Mouse (Mus musculus) gastrocnemius, adult 8-10 months (tissue): ENCODE measurements at regions not wholly inside any gene's neighbourhood (a gene's known extent, or its start where the extent isn't known, plus 50 kb on each side); places are given as distances from the start of the nearest gene placed in this dataset.

Experiments used
- DNase-seq, 2 experiments: peaks; one replicate each; pipeline ENCODE4 v3.0.0; 2022; ENCODE audit warnings: low spot score in 2 of 2

DNA sequence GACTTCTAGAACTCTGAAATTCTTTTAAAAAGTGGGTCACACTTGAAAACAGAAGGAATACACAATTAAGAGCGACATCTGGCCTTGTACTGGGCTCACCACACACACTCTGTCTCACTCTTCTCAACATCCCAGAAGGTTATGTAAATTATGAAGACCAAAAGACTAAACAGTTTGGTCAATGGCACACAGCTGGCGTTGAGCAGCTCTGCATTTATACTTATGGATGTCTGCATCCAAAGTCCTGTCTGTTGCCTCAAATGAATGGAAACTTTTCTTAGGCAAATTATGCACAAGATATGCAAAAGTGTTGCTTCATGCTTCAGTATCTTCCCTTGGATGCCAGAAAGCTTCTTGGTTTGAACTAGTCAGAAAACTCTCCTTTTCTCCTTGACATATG, 323.5 kb downstream of the Ppp3ca start:
- DNase-seq = no peak

DNA sequence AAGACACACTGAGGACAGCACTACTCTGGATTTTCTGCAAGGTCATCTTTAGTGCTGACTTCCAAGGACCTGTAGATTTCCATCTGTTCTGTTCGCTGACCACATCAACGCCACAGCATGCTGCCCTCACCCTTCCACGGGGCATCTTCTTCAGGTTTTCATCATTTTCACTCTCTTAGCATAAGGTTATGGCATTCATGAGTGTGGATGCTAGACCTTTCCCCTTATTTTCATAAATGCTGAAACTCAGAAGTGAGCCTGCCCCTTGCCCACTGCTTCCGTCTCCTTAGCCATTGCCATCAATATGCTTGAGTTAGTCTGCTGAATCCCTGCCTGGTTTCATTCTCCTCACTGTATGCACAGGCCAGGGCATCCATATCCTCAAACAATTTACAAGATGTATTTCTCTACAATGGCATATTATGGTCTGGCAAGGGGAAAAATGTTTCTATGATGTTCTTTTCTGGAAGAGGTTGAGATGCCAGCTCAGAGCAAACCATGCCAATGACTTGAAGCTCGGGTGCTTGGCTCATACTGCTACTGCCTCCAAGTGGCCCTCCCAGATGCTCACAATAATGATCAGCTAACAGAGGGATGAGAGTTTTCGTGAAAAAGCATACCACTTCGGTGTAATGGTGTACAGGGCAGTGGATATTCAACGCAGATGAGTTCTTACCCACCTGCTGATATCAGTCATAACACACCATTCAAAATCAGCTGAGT, 324.6 kb downstream of the Ppp3ca start:
- no peak for DNase-seq

DNA sequence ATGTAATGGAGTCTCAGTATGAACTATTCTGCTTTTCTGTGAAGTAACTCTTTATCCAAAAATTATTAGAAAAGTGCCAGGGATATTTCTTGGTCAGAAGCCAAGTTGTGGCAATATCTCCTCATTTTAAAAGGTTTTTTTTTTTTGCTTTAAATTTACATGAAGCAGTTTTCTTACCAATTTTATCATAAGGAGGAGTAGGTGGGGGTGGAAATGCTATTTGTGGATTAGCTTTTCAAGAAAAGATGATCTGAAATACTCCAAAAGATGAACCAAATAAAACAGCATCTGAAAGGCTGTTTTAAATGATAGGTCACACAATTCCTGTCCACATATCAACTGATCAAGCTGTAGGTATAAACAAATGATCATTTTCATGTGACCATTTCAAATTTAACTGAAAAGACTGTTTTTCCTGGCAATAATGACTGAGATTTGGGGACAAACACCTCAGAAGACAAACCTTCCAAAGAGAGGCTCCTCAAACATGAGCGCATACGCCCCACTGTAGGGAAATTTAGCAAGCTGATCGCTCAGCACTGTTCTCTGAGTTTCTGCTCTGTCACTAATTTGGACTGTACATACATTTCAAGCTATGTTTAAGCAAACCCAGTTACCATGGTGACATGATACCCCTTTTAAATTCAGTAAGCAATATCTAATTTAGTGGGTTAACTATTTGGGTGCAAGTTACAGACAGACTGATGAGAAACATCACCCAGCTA, 325.8 kb downstream of the Ppp3ca start:
- no peak for DNase-seq

DNA sequence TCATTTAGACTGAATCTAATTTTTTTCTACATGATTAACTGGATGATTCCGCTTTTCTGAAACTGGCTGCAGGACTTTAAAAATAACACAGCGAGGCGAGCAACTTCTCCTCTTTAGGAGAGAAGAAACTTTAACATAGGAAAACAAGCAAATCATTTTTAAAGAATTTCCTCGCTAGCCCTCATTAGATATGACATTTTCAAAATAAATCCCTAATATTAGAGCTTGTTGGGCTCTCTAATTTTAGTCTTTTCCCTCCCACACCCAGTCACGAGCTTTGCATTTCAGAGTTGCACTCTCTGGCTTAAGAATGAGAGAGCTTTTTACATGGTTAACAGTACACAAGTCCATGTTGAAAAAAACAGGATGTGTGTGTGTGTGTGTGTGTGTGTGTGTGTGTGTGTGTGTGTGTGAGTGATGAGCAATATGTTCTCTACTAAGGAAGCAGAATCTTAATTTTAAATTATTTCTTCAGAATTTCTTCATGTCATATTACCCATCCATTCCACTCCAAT, 326.5 kb downstream of the Ppp3ca start:
- no peak for DNase-seq

DNA sequence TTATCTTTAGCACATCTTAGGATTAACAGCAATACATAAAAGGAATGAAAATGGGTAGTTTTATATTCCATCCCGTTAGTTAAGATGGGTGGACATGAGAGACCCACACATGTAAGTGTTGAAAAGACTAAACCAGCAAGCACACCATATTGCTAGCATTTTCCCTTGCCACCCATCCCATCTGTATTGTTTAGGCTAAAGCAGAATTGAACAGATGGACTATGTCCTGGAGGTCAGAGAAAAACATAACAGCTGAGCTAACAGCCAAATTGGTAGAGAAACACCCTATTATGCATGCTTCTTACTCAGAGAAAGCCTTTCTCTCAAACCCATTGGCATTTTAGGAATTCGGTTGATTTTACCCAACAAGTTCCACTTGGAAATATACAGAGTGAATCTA, 329.3 kb upstream of the Emcn start:
- no peak for DNase-seq

DNA sequence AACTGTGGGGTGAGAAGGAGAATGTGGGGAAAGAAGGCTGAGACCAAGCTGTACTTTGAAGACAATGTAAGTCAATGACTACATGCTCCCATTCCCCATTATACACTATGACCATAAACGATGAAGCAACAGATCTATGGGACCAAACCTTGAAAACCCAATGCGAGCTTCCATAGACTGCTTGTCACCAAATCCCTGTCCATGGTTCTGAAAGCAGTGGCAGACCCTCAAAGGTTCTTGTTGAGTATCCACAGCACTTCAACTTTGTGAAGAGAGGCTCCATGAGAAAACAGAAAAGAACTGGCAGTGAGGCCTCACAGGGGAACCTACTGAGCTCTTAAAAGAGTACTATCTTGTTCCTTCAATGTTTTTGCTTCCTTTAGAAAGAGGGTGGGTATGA, 326.2 kb upstream of the Emcn start:
- no peak for DNase-seq

DNA sequence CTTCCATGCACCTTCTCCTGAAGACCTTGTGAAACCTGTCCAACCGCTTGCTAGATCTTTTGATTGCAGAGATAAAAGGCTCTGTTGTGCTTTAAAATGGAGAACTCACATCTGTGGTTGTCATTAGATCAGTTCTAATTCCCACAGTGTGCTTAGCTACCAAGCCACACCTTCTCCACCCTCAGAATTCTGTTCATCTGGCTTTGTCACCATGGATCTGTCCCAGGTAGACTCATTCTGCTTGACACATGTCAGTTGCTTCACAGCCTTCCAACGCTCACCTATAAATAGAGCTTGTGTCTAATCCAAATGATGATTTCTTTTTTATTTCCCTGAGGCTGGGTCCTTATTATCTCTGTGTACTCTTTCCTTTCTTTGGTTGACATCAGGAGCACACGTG, 325.7 kb upstream of the Emcn start:
- no peak for DNase-seq

DNA sequence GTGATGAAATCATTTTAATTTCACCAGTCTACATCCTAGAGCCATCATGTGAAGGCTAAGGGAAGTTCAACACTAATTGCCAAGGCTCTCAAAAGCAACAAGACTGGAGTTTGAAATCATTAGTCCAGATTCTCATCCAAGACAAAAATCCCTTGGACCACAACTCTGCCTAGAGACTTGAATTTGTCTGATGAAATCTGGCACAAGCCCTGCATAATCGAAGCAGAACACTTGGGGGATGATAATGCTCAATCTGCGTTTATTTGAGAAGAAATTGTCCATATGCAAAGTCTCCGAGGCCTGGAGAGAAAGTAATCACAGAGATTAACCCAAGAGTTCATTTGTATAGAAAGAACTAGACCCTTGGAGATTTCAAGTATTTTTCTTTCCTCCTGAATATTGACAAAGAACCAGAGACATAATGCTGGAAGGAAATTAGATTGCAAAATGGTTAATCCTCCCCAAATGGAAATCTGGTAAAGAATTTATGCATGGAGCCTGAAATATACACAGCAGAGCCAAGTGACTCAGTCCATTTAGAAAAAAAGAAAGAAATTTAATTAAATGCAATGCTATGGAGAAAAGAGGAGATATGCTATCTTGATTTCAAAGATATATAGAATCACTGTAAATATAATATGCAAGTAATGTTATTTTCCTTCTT, 320.8 kb upstream of the Emcn start:
- DNase-seq = no peak

DNA sequence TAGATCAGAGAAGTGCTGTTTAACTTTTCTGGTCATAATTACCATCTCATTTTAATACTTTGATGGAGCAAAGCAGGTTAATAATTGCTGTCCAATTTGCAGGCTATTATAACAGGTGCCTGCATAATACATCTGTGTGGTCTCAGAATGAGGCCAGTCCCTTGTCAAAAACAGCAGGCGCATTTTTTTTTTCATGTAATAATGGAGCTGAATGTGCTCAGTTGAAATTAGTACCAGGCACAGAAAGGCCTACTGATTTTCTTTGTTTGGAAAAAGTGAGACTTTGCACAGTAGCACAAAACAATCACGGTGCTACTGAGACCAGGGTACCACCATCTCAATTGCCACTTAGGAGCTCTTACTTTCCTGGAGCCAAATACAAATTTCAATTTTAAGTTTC, 311.3 kb upstream of the Emcn start:
- no peak for DNase-seq

DNA sequence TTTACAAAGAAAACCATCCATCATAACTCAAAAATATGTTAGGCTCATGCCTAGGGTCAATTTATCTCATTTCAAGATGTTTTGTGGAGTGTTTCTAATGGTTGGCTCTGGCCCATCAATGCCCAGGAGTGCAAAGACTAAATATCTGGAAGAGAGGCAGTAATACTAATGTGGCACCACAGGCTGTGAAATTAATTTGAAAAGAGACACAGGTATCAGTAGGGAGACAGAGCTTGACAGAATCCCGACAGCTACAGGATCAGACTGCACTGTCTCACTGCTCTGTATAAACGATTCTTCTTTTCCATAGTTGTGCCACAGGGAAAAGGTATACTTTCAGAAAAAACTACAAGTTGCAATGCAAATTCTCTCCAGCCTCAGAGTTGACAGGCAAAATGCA, 308.1 kb upstream of the Emcn start:
- DNase-seq = no peak

DNA sequence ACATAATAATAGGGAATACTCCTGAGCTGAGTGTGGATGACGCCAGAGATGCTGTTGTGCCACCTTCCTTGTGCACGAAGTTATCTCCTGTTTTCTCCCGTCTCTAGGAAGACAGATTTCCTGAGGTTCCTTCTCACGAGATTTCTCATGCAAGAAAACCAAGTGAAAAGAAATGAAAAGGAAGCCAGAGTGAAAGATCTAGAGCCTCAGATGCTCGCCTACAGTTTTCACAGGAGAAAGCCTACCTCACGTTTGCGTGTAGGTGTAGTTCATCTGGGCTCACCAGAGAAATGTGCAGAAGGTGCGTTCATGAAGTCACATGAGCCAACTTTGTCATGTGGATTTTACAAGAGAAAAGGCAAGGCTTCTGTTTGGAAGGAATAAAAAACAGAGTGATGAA, 301.2 kb upstream of the Emcn start:
- DNase-seq = no peak

DNA sequence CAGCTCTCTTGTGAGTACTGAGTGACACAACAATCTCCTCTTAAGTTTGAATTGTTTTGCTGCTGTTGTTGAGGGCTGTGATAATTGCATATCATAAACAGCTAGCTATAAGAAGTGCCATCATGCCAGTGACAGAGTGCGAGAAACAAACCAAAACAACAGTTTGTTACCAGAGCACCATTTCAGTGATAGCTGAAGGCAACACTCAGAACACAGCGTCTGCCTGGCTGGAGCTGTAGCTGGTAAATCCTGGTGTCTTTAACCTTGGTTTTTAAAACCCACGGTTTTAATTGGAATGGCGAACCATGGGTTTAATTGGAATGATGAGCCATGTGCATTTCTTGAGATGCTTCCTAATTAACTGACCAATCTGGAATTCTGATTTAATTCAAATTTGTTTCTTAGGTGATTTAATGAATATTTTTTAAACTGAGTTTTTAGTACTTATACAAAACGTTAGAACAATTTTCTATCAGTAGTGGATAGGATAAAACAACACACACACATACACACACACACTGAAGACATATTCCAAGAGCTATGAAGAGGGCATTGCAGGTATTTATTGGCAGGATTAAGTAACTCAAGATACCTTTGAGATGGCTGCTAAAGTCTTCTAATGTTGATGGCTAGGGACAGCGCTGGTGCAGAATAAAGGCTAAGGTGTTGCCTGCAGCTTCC, 284.2 kb upstream of the Emcn start:
- no peak for DNase-seq

DNA sequence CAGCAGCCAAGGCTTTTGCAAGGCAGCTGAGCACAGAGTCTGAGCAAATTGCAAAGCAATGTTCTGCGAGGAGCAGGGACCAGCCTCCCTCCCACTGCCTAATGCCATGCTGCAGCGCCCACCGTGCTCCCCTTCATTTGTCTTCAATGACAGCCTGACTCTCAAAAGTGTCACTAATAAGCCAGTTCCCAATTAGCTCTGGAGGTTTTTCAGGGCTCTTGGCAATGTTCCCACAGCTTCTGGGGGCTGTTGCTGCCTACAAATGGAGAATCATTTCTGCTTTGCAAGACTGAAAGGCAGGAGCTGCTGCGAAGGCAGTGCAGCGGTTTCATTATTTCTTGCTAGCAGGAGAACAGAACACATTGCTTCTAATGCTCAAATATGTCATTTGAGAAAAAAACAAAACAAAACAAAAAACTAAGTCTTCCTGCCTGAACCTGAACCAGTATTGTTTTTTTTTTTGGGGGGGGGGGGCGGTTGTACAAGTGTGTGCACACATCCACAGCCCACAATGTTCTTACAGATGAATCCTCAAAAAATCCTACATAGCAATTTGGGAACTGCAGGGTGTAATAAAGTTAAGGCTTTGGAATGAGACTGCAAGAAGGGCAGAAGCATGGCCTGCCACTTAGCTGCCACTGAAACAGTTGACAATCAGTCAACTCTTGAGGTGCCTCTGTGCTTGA, 283.5 kb upstream of the Emcn start:
- DNase-seq = no peak

DNA sequence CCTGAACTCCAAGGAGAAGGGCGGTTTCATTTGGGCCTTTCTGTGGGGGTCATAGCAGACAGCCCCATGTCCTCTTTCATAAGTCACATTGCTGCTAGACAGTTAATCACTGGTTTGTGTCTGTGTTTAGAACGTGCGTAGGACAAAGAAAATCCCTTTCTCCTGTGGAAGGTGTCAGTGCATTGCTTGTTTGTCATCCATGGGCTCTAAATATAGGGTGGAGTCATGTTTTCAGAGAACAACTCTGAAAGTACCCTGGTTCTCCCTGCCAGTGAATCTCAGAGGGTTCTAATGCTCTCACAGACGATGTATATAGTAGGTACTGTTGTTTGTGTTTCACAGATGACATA, 283.0 kb upstream of the Emcn start:
- DNase-seq = no peak

DNA sequence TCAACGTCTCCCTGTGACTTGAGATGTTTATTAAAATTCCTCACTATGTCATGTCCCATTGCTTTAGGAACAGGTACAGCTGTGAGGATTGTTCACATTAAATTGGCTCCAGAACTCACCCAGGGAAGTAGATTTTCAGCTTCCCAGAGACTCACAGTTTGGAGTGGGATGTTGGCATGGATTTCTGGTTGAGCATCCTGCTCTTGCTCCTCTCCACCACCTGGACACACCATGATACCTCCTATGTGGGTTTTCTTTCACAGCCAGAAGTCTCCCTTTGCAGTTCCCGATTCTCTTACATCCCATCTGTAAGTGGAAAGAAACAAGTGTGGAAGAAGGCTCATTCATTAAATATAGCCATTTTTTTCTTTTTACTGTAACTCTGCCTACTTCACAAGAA, 278.8 kb upstream of the Emcn start:
- DNase-seq = no peak

DNA sequence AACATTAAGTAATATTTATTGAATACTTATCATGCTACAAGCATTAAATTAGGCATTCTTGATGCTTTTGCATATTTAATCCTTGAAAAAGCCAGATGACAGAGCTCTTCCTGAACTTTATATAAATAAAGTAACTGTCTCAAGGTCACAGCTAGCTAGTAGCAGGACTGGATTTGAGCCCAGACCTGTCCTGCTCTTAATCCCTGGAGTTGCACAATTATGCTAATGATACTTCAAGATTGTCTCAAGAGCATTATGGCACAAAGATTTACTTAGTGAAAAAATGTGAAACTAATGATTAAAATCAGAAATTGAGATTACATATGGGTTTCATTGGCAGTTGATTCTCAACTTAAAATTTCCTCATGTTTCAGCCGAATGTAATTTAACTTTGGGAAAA, 273.5 kb upstream of the Emcn start:
- DNase-seq = no peak

DNA sequence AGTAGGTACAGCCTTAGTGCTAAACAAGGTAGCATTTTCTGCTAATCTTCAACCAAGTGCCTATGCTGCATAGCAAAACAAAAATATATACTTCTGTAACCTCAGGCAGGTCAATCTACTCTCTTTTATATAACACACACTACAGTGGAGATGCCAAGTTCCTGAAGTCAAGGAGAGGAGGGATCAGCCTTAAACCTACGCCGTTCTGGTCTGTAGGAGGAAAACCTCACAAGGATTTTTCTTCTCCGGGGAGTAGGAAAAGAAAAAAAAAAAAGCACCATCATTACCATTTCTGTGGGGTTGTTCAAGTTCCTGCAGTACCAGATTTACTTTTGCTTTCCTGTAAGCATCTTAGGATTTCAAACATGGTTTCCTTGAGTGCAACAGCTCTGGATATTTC, 271.5 kb upstream of the Emcn start:
- DNase-seq = no peak

DNA sequence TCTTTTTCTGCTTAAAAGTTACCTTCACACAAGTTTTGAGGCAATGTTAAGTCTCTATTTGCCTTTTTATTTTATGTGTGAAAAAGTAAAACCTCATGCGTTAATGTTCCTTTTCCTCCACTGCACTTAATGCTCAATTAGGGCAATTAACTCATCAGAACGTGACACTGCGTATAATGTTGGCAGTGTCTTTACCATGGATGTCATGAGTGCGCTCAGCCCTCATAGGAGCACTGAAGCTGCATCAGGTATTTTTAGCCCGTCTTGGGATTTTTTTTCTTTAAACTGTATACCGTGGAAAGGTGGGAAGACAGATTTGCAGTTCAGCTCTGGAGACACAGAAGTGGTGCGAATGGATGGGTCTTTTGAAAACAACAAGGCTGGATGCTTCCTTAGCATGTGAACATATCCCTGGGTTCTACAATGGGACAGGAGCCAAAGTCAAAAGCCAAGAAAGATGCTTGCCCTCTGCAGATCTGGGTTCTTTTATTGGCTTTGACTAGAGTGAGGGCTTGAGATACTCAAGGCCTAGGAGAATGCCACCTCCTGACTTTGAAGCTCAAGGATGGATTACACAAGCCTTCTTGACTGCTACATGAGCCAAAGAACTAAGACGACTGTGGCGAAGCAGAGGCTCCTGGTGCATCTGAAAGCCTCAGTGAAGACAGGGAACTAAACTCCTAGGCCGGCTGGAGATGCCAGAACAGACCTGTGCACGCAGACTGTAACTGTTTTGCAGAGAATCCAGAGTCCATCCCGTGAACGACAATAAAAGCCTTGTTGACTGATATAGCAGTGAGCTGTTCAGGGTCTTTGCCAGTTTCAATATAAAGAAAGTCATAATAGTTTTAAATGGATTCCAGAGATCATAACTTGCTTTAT, 262.9 kb upstream of the Emcn start:
- no peak for DNase-seq

DNA sequence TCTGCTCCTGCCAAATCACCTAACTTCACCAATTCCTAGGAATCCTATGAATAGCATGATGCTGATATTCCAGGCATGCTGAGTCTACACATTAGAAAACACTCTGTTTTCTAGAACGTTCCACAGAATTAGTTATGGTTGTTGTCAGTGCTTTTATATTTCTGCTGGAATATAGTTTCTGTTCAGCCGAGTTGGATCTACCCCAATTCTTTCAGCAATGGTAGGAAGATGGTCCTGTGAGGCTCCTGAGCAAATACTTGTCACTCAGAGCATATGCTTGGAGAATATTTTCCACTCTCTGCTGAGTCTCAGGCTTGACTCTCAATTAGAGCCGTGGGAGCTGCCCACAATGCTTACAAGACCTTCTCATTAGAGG, 262.3 kb upstream of the Emcn start:
- no peak for DNase-seq

DNA sequence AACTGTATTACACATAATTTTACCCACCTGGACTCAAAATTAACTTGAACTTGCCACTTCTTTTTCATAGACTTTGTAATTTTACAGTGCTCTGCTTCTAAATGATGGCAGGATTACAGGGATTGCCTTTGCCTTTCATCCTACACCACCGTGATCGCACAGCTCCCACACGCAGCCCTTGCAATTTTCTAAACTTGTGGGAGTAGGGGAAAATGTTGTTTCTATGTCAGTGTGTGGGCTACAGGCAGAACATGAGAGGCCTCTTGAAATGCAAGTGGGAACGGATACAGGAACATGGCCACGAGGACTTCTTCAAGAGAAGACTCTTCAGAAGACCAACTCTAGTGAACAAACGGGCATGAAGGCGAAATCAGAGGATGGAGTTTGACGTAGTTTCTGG, 254.0 kb upstream of the Emcn start:
- no peak for DNase-seq
